Mouse (Mus musculus): ENCODE measurements around the gene Hoxa11. TPM values are rescaled to one million over a fixed set of nuclear protein-coding genes. Genes with fewer than 3 reads are reported as not detected.
A peak's percentile ranks its signal among the peaks of the same experiment; 100 is the strongest.

The Hoxa11 gene
- polyA plus RNA-seq, 1 experiment from 2014 or later, result 6.0 TPM

GRCm38 (mm10) chr6:52267221-52267620 is 21.6 kb upstream of the Hoxa11 start:
- Histone ChIP-seq H3K9ac (ENCODE audit: low read length) (no peak overlapping the region), H3K4me3 (ENCODE audit: low read depth, low read length) (no peak overlapping the region), H3K4me2 (ENCODE audit: low read depth) (no peak overlapping the region), H3K36me3 (ENCODE audit: control insufficient read depth, insufficient read depth, low read length) (no peaks in the 10 kb centered on the region), H3K27ac (ENCODE audit: low read depth, low read length) (no peak overlapping the region), H3K27me3 (ENCODE audit: control insufficient read depth, insufficient read depth, low read length) (peaks cover 96% of the 10 kb centered on the region), H3K9me3 (ENCODE audit: control insufficient read depth, low read length) (no peaks in the 10 kb centered on the region), H3K4me1 (ENCODE audit: control insufficient read depth, insufficient read depth, low read length) (no peaks in the 10 kb centered on the region)
- 13% methylated on average over 5 of the region's 5 CpGs for WGBS
- DNase-seq (ENCODE audit: low spot score), result no peak
- ATAC-seq (ENCODE audit: insufficient read depth, low FRiP score, low TSS enrichment), result no peak

GRCm38 (mm10) chr6:52266666-52266985 is 21.0 kb upstream of the Hoxa11 start:
- H3K4me1 ChIP-seq (ENCODE audit: control insufficient read depth, insufficient read depth, low read length), result no peaks in the 10 kb centered on the region
- H3K27me3 ChIP-seq (ENCODE audit: control insufficient read depth, insufficient read depth, low read length), result peaks cover 97% of the 10 kb centered on the region
- H3K36me3 ChIP-seq (ENCODE audit: control insufficient read depth, insufficient read depth, low read length), result no peaks in the 10 kb centered on the region
- H3K9me3 ChIP-seq (ENCODE audit: control insufficient read depth, low read length), result no peaks in the 10 kb centered on the region
- DNase-seq (ENCODE audit: low spot score) (no peak), ATAC-seq (ENCODE audit: insufficient read depth, low FRiP score, low TSS enrichment) (no peak)
- H3K9ac ChIP-seq (ENCODE audit: low read length), result no peak overlapping the region
- no peak overlapping the region for H3K4me3 ChIP-seq (ENCODE audit: low read depth, low read length)
- no peak overlapping the region for H3K4me2 ChIP-seq (ENCODE audit: low read depth)
- no peak overlapping the region for H3K27ac ChIP-seq (ENCODE audit: low read depth, low read length)
- WGBS, result under 1% methylated on average over 9 of the region's 9 CpGs

- H3K4me3 ChIP-seq (ENCODE audit: low read depth, low read length), result no peak overlapping the region
- H3K4me2 ChIP-seq (ENCODE audit: low read depth), result no peak overlapping the region
- peaks cover 97% of the 10 kb centered on the region for H3K27me3 ChIP-seq (ENCODE audit: control insufficient read depth, insufficient read depth, low read length)
- WGBS, result 1% methylated on average over 19 of the region's 19 CpGs
- no peaks in the 10 kb centered on the region for H3K9me3 ChIP-seq (ENCODE audit: control insufficient read depth, low read length)
- H3K4me1 ChIP-seq (ENCODE audit: control insufficient read depth, insufficient read depth, low read length), result no peaks in the 10 kb centered on the region
- H3K9ac ChIP-seq (ENCODE audit: low read length), result no peak overlapping the region
- no peak overlapping the region for H3K27ac ChIP-seq (ENCODE audit: low read depth, low read length)
- DNase-seq (ENCODE audit: low spot score), result peak; percentile 58
- H3K36me3 ChIP-seq (ENCODE audit: control insufficient read depth, insufficient read depth, low read length), result no peaks in the 10 kb centered on the region
- ATAC-seq (ENCODE audit: insufficient read depth, low FRiP score, low TSS enrichment), result no peak
Observed at GRCm38 (mm10) chr6:52265913-52266665, 20.5 kb upstream of the Hoxa11 start.

- Histone ChIP-seq H3K36me3 (ENCODE audit: control insufficient read depth, insufficient read depth, low read length) (no peaks in the 10 kb centered on the region), H3K9ac (ENCODE audit: low read length) (no peak overlapping the region), H3K4me1 (ENCODE audit: control insufficient read depth, insufficient read depth, low read length) (peaks cover 6% of the 10 kb centered on the region), H3K27me3 (ENCODE audit: control insufficient read depth, insufficient read depth, low read length) (peaks cover 97% of the 10 kb centered on the region), H3K4me3 (ENCODE audit: low read depth, low read length) (no peak overlapping the region), H3K9me3 (ENCODE audit: control insufficient read depth, low read length) (no peaks in the 10 kb centered on the region), H3K27ac (ENCODE audit: low read depth, low read length) (no peak overlapping the region), H3K4me2 (ENCODE audit: low read depth) (no peak overlapping the region)
- no peak for ATAC-seq (ENCODE audit: insufficient read depth, low FRiP score, low TSS enrichment)
- WGBS, result under 1% methylated on average over 18 of the region's 18 CpGs
- peak; percentile 24 for DNase-seq (ENCODE audit: low spot score)
Observed at GRCm38 (mm10) chr6:52265306-52265912, 19.8 kb upstream of the Hoxa11 start.

- H3K36me3 ChIP-seq (ENCODE audit: control insufficient read depth, insufficient read depth, low read length), result no peaks in the 10 kb centered on the region
- H3K4me2 ChIP-seq (ENCODE audit: low read depth), result no peak overlapping the region
- no peak overlapping the region for H3K9ac ChIP-seq (ENCODE audit: low read length)
- peaks cover 95% of the 10 kb centered on the region for H3K27me3 ChIP-seq (ENCODE audit: control insufficient read depth, insufficient read depth, low read length)
- no peaks in the 10 kb centered on the region for H3K9me3 ChIP-seq (ENCODE audit: control insufficient read depth, low read length)
- 3% methylated on average over 5 of the region's 5 CpGs for WGBS
- H3K27ac ChIP-seq (ENCODE audit: low read depth, low read length), result no peak overlapping the region
- H3K4me1 ChIP-seq (ENCODE audit: control insufficient read depth, insufficient read depth, low read length), result peaks cover 8% of the 10 kb centered on the region
- ATAC-seq (ENCODE audit: insufficient read depth, low FRiP score, low TSS enrichment) (no peak), DNase-seq (ENCODE audit: low spot score) (peak; percentile 42)
- no peak overlapping the region for H3K4me3 ChIP-seq (ENCODE audit: low read depth, low read length)
Observed at GRCm38 (mm10) chr6:52264106-52264790, 18.6 kb upstream of the Hoxa11 start.

- H3K4me1 ChIP-seq (ENCODE audit: control insufficient read depth, insufficient read depth, low read length), result peaks cover 8% of the 10 kb centered on the region
- H3K4me3 ChIP-seq (ENCODE audit: low read depth, low read length), result no peak overlapping the region
- no peak overlapping the region for H3K4me2 ChIP-seq (ENCODE audit: low read depth)
- no peak for DNase-seq (ENCODE audit: low spot score)
- peaks cover 95% of the 10 kb centered on the region for H3K27me3 ChIP-seq (ENCODE audit: control insufficient read depth, insufficient read depth, low read length)
- WGBS, result 1% methylated on average over 6 of the region's 6 CpGs
- H3K36me3 ChIP-seq (ENCODE audit: control insufficient read depth, insufficient read depth, low read length), result no peaks in the 10 kb centered on the region
- ATAC-seq (ENCODE audit: insufficient read depth, low FRiP score, low TSS enrichment), result no peak
- H3K9ac ChIP-seq (ENCODE audit: low read length), result no peak overlapping the region
- H3K27ac ChIP-seq (ENCODE audit: low read depth, low read length), result no peak overlapping the region
- no peaks in the 10 kb centered on the region for H3K9me3 ChIP-seq (ENCODE audit: control insufficient read depth, low read length)
Observed at GRCm38 (mm10) chr6:52263321-52263585, 17.6 kb upstream of the Hoxa11 start.

- 1% methylated on average over 24 of the region's 24 CpGs for WGBS
- DNase-seq (ENCODE audit: low spot score) (peak; percentile 63), ATAC-seq (ENCODE audit: insufficient read depth, low FRiP score, low TSS enrichment) (no peak)
- Histone ChIP-seq H3K9me3 (ENCODE audit: control insufficient read depth, low read length) (no peaks in the 10 kb centered on the region), H3K9ac (ENCODE audit: low read length) (no peak overlapping the region), H3K27me3 (ENCODE audit: control insufficient read depth, insufficient read depth, low read length) (peaks cover 93% of the 10 kb centered on the region), H3K4me2 (ENCODE audit: low read depth) (no peak overlapping the region), H3K36me3 (ENCODE audit: control insufficient read depth, insufficient read depth, low read length) (no peaks in the 10 kb centered on the region), H3K27ac (ENCODE audit: low read depth, low read length) (no peak overlapping the region), H3K4me3 (ENCODE audit: low read depth, low read length) (no peak overlapping the region), H3K4me1 (ENCODE audit: control insufficient read depth, insufficient read depth, low read length) (peaks cover 8% of the 10 kb centered on the region)
Observed at GRCm38 (mm10) chr6:52262463-52263320, 17.1 kb upstream of the Hoxa11 start.

GRCm38 (mm10) chr6:52261751-52262462 is 16.3 kb upstream of the Hoxa11 start:
- ATAC-seq (ENCODE audit: insufficient read depth, low FRiP score, low TSS enrichment), result no peak
- WGBS, result under 1% methylated on average over 9 of the region's 9 CpGs
- no peak overlapping the region for H3K4me2 ChIP-seq (ENCODE audit: low read depth)
- peaks cover 8% of the 10 kb centered on the region for H3K4me1 ChIP-seq (ENCODE audit: control insufficient read depth, insufficient read depth, low read length)
- no peaks in the 10 kb centered on the region for H3K36me3 ChIP-seq (ENCODE audit: control insufficient read depth, insufficient read depth, low read length)
- H3K9me3 ChIP-seq (ENCODE audit: control insufficient read depth, low read length), result no peaks in the 10 kb centered on the region
- H3K4me3 ChIP-seq (ENCODE audit: low read depth, low read length), result no peak overlapping the region
- no peak overlapping the region for H3K9ac ChIP-seq (ENCODE audit: low read length)
- H3K27me3 ChIP-seq (ENCODE audit: control insufficient read depth, insufficient read depth, low read length), result peaks cover 95% of the 10 kb centered on the region
- no peak overlapping the region for H3K27ac ChIP-seq (ENCODE audit: low read depth, low read length)
- DNase-seq (ENCODE audit: low spot score), result peak; percentile 53

All from neural tube, embryonic 11.5 days (tissue).